Mouse (Mus musculus) forebrain, embryonic 12.5 days (tissue): ENCODE measurements around the gene Urgcp. TPM values are rescaled to one million over a fixed set of nuclear protein-coding genes. Genes with fewer than 3 reads are reported as not detected.

ENCODE experiments used
- ATAC-seq: fragments of 200-750 bp; cut with Nextera tagmentation; 2 replicates; pipeline ENCODE4 v1.8.0; 2017; ENCODE audit warnings: moderate TSS enrichment; ENCODE audit not compliant: low FRiP score
- H3K27ac ChIP-seq: fragments of 300-500 bp; sonication (generic); 2 replicates; pipeline ENCODE4 v1.5.1; 2016; ENCODE audit warnings: mild to moderate bottlenecking
- H3K27me3 ChIP-seq: fragments of 300-500 bp; sonication (generic); 2 replicates; pipeline ENCODE4 v1.6.1; 2016; ENCODE audit warnings: mild to moderate bottlenecking
- H3K36me3 ChIP-seq: fragments of 300-500 bp; sonication (generic); replicated peaks from 2 replicates; pipeline ENCODE4 v1.6.1; 2016; ENCODE audit warnings: mild to moderate bottlenecking
- H3K4me1 ChIP-seq: fragments of 300-500 bp; sonication (generic); 2 replicates; pipeline ENCODE4 v1.6.1; 2016
- H3K4me2 ChIP-seq: fragments of 300-500 bp; sonication (generic); 2 replicates; pipeline ENCODE4 v1.6.1; 2016; ENCODE audit warnings: mild to moderate bottlenecking, moderate library complexity
- H3K4me3 ChIP-seq: fragments of 300-500 bp; sonication (generic); replicated peaks from 2 replicates; pipeline ENCODE4 v1.5.1; 2016; ENCODE audit warnings: mild to moderate bottlenecking
- H3K9ac ChIP-seq: fragments of 300-500 bp; sonication (generic); 2 replicates; pipeline ENCODE4 v1.6.1; 2016; ENCODE audit warnings: mild to moderate bottlenecking
- H3K9me3 ChIP-seq: fragments of 300-500 bp; sonication (generic); 2 replicates; pipeline ENCODE4 v1.6.1; 2016
- WGBS: fragments of 180-500 bp; shearing (Covaris S2); methylation state at CpG from one replicate; pipeline ENCODE4 v1.1.7; 2016; 5-methylcytosine and 5-hydroxymethylcytosine counted together
- polyA plus RNA-seq: library from polyadenylated mRNA; unstranded; fragments of >200 nt; fragmentation: Nextera tagmentation; extraction: Ambion mirVana; gene quantifications from 2 replicates; pipeline ENCODE4 v1.2.1, GENCODE M21; 2016

Gene Urgcp
- polyA plus RNA-seq, 1 experiment from 2014 or later: 24.8 TPM

DNA sequence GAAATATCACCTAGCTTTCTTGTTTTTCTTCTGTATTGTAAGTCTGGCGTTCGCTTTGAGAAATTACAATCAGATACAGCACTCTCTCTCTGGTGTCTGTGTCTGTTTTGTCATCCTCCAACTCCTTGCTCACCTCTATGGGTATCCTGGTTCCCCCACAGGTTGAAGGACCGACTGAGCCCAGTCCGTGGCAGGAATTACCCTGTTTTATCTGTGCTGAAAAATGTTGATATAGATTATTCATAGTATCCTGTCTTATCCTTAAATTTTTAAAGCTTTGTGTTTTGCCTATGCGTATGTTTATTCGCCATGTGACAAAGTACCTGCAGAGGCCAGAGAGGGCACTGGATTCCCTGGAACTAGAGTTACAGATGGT, 59.2 kb downstream of the Urgcp start:
- Histone ChIP-seq H3K9me3 (no peaks in the 10 kb centered on the region), H3K27me3 (no peaks in the 10 kb centered on the region), H3K4me1 (peaks cover 17% of the 10 kb centered on the region), H3K4me2 (no peak overlapping the region), H3K9ac (no peak overlapping the region), H3K4me3 (no peak overlapping the region), H3K36me3 (peaks cover 22% of the 10 kb centered on the region), H3K27ac (no peak overlapping the region)
- 81% methylated on average over 6 of the region's 6 CpGs for WGBS
- no peak for ATAC-seq

DNA sequence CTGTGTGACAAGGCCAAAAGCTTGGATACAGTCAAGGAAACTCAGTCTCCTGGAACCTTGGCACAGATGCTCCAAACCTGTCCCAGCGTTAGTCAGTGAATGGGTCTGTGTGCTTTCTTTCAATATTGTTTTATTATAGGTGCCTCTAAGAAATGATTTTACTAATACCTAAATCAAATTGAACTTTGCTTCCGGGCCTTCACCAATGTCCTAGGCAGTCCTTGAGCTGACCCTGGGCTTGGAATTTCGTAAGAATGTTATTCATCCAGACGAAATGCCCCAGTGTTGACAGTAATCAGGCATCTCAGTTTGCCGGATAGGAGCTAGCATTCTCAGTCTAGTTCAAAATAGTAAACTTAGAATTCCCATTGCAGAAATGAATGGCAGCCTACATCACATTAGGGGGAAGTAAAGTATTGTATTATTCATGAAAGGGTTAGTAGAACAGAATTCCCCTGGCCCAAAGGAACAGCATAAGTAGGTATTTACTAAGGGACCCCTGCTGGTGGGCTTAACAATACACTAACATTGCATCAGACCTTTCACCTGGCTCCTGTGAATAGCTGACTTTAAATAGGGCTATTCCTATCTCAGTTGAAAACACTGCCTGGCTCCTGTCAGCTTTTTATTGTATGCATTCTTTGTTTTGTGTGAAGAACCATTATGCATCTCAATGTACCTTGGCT, 59.8 kb downstream of the Urgcp start:
- H3K36me3 ChIP-seq: peaks cover 22% of the 10 kb centered on the region
- H3K4me3 ChIP-seq: no peak overlapping the region
- no peak overlapping the region for H3K9ac ChIP-seq
- no peak for ATAC-seq
- H3K27ac ChIP-seq: no peak overlapping the region
- no peak overlapping the region for H3K4me2 ChIP-seq
- no peaks in the 10 kb centered on the region for H3K27me3 ChIP-seq
- H3K4me1 ChIP-seq: peaks cover 17% of the 10 kb centered on the region
- 71% methylated on average over 5 of the region's 5 CpGs for WGBS
- no peaks in the 10 kb centered on the region for H3K9me3 ChIP-seq

DNA sequence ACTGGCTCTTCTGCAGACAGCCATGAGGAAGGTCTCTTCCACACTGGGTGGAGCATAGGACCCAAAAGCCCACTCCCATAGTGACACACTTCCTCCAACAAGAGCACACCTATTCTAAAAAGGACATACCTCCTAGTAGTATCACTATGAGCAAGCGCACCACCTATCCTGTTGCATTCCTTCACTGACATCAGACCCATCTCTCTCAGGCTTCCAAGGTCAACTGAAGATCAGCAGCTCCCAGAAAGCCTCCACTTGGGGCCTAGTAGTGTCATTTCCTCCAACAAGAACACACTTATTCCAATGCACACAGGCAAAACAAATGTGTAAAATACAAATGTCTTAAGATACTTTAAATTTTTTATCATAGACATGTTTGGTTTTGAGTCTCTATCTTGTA, 60.4 kb downstream of the Urgcp start:
- no peak for ATAC-seq
- H3K4me3 ChIP-seq: no peak overlapping the region
- WGBS: 96% methylated on average over 1 of the region's 1 CpGs
- H3K9ac ChIP-seq: no peak overlapping the region
- H3K27ac ChIP-seq: no peak overlapping the region
- H3K9me3 ChIP-seq: no peaks in the 10 kb centered on the region
- H3K4me1 ChIP-seq: peaks cover 13% of the 10 kb centered on the region
- no peak overlapping the region for H3K4me2 ChIP-seq
- peaks cover 22% of the 10 kb centered on the region for H3K36me3 ChIP-seq
- H3K27me3 ChIP-seq: no peaks in the 10 kb centered on the region

DNA sequence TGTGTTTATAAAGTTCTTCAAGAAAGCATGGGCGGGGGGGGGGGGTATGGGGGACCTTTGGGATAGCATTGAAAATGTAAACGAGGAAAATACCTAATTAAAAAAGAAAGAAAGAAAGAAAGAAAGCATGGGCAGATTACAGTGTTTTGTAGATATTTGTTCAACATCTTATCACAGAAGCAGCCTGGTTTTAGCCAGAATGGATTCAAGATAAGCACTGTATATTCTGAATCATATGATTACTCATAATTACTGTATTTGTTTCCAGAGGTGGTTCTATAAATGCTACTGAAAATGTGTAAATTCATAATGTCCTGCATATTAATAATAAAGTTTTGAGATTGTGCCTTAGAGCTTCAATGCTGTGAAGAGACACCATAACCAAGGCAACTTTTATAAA, 60.9 kb downstream of the Urgcp start:
- H3K9me3 ChIP-seq: no peaks in the 10 kb centered on the region
- 65% methylated on average over 2 of the region's 2 CpGs for WGBS
- ATAC-seq: no peak

DNA sequence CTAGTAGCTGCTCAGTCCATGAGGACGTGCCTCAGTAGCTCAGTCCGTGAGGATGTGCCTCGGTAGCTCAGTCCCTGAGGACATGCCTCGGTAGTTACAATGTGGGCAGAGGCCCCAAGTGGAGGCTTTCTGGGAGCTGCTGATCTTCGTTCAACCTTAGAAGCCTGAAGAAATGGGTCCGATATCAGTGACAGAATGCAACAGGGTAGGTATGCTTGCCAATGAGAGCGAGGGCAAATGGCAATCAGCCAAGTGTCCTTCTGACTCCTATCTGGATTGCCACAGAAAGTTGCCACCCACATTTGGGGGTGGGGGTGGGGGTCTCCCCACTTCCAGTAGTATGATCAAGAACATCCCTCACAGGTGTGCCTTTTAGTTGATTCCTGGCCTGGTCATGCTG, 61.4 kb downstream of the Urgcp start:
- H3K36me3 ChIP-seq: peaks cover 22% of the 10 kb centered on the region
- no peak overlapping the region for H3K9ac ChIP-seq
- no peak overlapping the region for H3K4me2 ChIP-seq
- WGBS: 95% methylated on average over 7 of the region's 7 CpGs
- no peak for ATAC-seq
- no peak overlapping the region for H3K27ac ChIP-seq
- H3K9me3 ChIP-seq: no peaks in the 10 kb centered on the region
- no peaks in the 10 kb centered on the region for H3K27me3 ChIP-seq
- H3K4me3 ChIP-seq: no peak overlapping the region
- peaks cover 2% of the 10 kb centered on the region; the same call in 1 of the 2 replicates for H3K4me1 ChIP-seq

More for the DNA sequence above, 60.9 kb downstream of the Urgcp start:
- Histone ChIP-seq H3K4me2 (no peak overlapping the region), H3K27me3 (no peaks in the 10 kb centered on the region), H3K9ac (no peak overlapping the region), H3K27ac (no peak overlapping the region), H3K4me1 (peaks cover 7% of the 10 kb centered on the region), H3K36me3 (peaks cover 22% of the 10 kb centered on the region), H3K4me3 (no peak overlapping the region)

DNA sequence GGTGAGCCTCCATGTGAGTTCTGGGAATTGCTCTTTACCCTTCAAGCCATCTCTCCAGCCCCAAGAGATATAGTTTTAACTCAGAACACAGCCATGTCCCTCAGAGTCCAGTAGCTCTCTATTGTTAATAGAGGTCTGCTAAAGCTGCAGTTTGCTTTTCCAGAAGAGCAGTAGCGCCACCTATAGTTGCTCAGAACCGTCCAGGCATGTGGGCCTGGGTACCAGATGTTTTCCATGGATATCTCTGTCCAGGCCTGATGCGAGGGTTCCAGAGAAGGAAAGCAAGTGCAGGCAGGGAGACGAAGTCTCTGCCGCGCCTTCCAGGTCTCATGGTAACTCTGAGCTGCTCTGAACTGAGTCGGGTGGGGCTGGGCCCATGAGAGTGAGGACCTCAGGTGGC, 70.4 kb downstream of the Urgcp start:
- Histone ChIP-seq H3K9me3 (no peaks in the 10 kb centered on the region), H3K27me3 (no peaks in the 10 kb centered on the region), H3K4me3 (no peak overlapping the region), H3K9ac (no peak overlapping the region), H3K27ac (no peak overlapping the region), H3K4me2 (no peak overlapping the region), H3K36me3 (no peaks in the 10 kb centered on the region), H3K4me1 (no peaks in the 10 kb centered on the region)
- 35% methylated on average over 7 of the region's 7 CpGs for WGBS
- ATAC-seq: no peak

DNA sequence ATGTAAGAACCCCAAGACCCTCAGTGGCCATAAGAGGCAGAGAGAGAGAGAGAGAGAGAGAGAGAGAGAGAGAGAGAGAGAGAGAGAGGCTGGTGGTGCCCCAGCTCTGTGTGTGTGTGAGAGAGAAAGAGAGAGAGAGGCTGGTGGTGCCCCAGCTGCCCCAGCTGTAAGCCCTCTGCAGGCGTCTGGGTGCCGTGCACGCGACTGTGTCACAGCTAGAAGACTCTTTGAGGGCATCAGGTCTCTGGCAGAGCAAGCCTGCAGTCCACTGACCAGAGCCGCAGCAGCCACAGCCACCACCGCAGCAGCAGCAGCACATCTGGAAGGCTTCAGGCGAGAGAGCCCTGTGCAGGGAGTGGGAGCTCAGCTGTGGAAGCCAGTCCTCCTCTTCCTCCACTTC, 77.9 kb downstream of the Urgcp start:
- H3K36me3 ChIP-seq: no peaks in the 10 kb centered on the region
- 32% methylated on average over 7 of the region's 7 CpGs for WGBS

DNA sequence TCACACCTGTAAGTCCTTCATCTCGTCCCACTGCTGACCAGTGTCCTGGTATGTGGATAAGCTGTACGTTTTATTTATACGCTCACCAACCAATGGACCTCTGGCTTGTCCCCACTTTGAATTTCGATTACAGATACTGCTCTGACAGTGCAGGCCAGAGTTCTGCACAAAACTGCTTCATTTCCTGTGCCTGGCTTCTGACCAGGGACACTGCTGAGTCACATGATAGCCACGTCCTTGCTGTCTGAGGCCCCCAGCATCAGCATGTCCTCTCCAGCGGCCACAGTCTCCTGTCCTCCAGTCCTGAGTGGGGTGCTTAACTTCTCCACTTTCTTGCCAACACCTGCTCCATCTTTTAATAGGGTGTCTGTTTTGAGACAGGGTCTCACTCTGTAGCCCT, 79.6 kb downstream of the Urgcp start:
- no peak overlapping the region for H3K9ac ChIP-seq
- H3K4me1 ChIP-seq: no peaks in the 10 kb centered on the region
- H3K4me3 ChIP-seq: no peak overlapping the region
- H3K36me3 ChIP-seq: no peaks in the 10 kb centered on the region
- whole genome bisulfite sequencing: 76% methylated on average over 6 of the region's 6 CpGs
- ATAC-seq: no peak
- H3K27me3 ChIP-seq: no peaks in the 10 kb centered on the region
- no peaks in the 10 kb centered on the region for H3K9me3 ChIP-seq
- no peak overlapping the region for H3K4me2 ChIP-seq
- no peak overlapping the region for H3K27ac ChIP-seq

More for the DNA sequence above, 77.9 kb downstream of the Urgcp start:
- no peaks in the 10 kb centered on the region for H3K4me1 ChIP-seq
- H3K9ac ChIP-seq: no peak overlapping the region
- H3K4me2 ChIP-seq: no peak overlapping the region
- no peaks in the 10 kb centered on the region for H3K9me3 ChIP-seq
- H3K4me3 ChIP-seq: no peak overlapping the region
- no peaks in the 10 kb centered on the region for H3K27me3 ChIP-seq
- no peak overlapping the region for H3K27ac ChIP-seq
- ATAC-seq: no peak

Other genes starting within 250 kb of the Urgcp start
- 100 and 102 TPM in 2 replicates for gene Xbp1, start 241.7 kb downstream of the Urgcp start, polyA plus RNA-seq
- 27.1 and 28.0 TPM in 2 replicates for gene Ccdc117, start 220.2 kb downstream of the Urgcp start, polyA plus RNA-seq
- gene Ankrd36, start 192.7 kb downstream of the Urgcp start, polyA plus RNA-seq: 0.33 TPM in 1 of 2 replicates, not detected in the other
- gene Mrps24, start 46.7 kb downstream of the Urgcp start, polyA plus RNA-seq: 156 and 162 TPM in 2 replicates
- gene Dbnl, start 26.1 kb upstream of the Urgcp start, polyA plus RNA-seq: 137 and 140 TPM in 2 replicates
- 2.5 and 3.7 TPM in 2 replicates for gene Pgam2, start 41.4 kb upstream of the Urgcp start, polyA plus RNA-seq
- gene Polm, start 75.6 kb upstream of the Urgcp start, polyA plus RNA-seq: 7.7 and 8.4 TPM in 2 replicates
- 14.6 and 20.5 TPM in 2 replicates for gene Aebp1, start 99.6 kb upstream of the Urgcp start, polyA plus RNA-seq
- gene Pold2, start 115.9 kb upstream of the Urgcp start, polyA plus RNA-seq: 104 and 108 TPM in 2 replicates
- 0.99 and 2.0 TPM in 2 replicates for gene Myl7, start 136.4 kb upstream of the Urgcp start, polyA plus RNA-seq
- 2.9 and 3.5 TPM in 2 replicates for gene Gck, start 187.7 kb upstream of the Urgcp start, polyA plus RNA-seq
- gene Ykt6, start 193.3 kb upstream of the Urgcp start, polyA plus RNA-seq: 58.4 and 59.8 TPM in 2 replicates